Mouse (Mus musculus) heart, adult 18-20 months (tissue): ENCODE measurements around the gene 1810055G02Rik. TPM values are rescaled to one million over a fixed set of nuclear protein-coding genes. Genes with fewer than 3 reads are reported as not detected.

Source experiments
- DNase-seq, 2 experiments: peaks; one replicate each; pipeline ENCODE4 v3.0.0; 2021 to 2022; ENCODE audit warnings: mixed read lengths in 1 of 2
- long read RNA-seq, 2 experiments: library from polyadenylated mRNA; stranded (forward); transcript quantifications; one replicate each; pipeline ENCODE4 v2.0.0; 2021
- total RNA-seq, 2 experiments: library from RNA; stranded (reverse); gene quantifications; 2 replicates each; pipeline ENCODE4 v1.2.3; 2021

1810055G02Rik gene
- total RNA-seq, result 1 to 10 TPM; 5.5 to 8.3 TPM
- long read RNA-seq, experiment 1, partial matches to known transcripts, result 0 of 3 reads
- long read RNA-seq, experiment 1, other reads (novel, unspliced or antisense), result 0 of 3 reads
- long read RNA-seq, experiment 2, partial matches to known transcripts, result 0 of 1 reads
- long read RNA-seq, experiment 2, other reads (novel, unspliced or antisense), result 0 of 1 reads

DNA sequence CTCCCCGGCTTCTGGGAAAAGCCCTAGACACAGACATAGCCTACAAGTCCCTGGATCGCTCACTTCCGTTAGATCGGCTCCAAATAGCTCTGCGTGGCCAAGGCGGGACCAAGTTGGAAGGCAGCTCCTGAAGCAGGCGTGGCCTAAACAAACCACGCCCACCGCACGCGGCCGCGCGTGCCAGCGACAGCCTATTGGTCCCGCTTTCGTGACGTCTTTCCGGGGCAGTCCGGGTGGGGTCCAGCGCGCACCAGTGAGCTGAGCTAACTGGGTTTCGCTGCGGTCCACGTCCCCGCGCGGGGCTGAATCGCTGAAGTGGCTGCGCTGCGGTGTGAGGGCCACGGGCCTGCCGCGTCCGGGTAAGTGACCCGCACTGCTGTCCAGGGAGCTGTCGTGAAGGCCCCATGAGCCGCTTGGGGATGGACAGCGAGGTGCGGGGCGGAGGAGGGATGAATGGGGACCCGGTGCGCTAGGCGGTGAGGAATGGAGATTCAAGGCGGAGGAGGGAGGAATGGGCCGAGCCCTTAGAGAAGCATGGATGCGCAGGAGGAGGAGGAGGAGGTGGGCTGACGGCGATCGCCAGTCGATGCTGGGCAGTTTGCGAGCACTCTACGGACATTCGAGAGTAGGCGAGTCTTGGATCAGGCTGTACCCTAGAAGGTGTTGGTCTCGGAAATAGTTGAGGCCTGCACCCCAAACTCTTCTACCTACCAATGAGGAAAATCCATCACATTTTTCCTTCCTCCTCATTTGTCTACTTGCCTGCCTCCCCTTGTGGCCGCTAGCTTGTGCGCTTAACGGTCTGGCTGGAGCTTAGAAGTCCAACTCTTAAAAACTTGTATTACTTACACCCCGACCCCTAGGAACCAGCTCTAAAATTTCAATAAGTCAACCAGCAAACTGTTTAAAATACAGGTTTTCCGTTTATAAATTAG is at the start of gene 1810055G02Rik:
1810055G02Rik (plus strand) TSS at position 216 of the 935 bp plus-strand sequence.
- DNase-seq, result peak; percentile 98 to 99

DNA sequence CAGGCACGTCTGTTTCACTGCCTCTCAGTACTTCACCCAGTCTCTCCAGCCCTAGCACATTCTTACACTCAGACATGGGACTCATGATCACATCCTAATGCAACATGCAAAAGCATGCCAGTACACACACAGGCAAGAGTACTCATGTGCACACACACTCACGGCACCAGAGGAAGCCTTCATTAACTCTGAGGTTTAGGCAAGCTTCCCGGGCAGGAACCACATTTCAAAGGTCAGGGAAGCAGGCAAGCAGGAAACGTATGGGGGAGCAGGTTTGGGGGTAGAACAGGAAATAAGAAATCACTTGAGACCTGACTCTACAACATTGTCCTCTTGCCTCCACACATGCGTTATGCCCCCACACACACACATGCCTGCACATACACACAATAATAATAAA is 42.6 kb upstream of the 1810055G02Rik start:
- DNase-seq, result peak; percentile 49 to 60

DNA sequence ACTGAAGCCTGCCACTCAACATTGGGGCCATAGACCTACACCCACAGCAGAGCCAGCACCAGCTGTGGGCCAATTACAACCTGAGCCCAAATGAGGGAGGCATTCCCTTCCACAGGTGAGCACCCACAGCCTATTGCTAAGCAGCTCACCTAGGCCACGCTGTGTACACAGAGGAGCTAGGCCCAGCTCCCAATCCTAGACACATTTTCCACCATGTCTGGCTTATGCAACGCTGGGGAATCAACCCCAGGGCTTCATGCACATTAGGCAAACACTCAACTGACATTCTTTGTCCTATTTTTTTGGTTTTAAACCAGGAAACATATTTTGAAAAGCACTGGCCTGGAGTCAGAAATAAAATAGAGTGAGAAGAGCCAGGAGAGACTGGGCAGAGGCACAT is 41.5 kb upstream of the 1810055G02Rik start:
- DNase-seq, result peak in 1 of 2 experiments; percentile 31

DNA sequence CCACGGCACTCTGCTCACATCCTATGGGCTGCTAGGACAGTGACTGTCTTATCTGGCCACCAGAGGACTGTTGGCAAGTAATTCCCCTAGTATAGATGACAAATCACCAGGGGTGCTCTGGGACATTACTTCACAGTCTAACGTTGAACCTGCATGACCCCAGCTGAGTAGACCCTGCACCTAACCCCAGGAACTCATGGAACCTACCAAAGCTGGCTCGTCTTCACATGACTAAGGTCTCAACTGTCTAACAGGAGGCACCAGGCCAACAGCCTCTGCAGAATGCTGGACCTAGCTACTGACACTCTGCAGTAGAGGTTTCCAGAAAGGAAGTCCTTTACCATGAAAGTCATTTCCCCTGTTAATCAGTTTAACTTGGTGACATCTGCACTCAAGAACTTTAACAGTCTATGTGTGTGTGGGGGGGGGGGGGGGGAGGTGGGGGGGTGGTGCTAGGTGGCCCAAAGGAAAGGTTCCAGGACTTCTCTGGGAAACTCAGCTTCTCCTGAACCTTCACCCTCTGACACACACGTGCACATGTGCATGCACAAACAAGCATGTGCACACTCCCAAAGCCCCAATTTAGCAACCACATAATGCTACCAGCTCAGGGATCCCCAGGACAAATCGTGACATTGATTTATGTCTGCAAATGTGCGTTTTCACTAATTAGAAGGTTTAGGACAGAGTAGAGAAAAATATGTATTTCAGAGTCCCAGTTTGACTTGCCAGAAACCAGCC is 40.8 kb upstream of the 1810055G02Rik start:
- peak; percentile 63 to 70 for DNase-seq

DNA sequence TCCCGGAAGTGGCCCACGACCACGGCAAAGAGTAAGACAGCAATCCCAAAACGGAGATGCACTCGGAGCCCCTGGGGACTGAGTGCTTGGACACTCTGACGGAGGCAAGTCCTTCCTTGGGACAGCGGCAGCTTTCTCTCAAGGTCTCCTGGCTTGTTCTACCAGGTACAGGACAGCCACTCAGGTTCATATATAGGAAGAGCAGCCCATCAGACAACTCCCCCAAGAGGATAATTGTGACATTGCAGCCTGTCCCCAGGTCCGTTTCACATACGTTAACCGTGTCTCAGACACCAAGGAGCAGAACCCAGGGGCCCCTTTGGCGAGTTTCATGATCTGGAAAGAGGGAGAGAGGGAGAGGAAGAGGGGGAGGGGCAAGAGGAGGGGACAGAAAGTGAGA is 40.1 kb upstream of the 1810055G02Rik start:
- DNase-seq, result no peak

DNA sequence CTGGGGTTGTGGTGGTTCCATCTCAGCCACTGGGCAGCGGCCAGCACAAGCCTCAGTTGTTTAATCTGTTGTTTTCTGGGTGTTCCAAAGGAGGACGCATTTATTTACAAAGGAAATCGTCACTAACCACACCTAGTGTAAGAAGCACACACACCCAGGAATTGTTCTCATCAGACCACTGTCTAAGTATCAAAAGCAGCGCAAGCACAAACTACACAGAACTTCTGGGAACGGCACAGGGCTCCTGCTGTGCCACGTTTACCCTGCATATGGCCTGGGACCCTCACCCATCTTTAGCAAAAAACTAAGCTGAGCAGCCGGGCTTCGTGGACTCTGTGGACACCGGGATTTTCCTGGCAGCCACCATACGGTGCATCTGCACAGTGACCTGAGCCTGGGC is 39.5 kb upstream of the 1810055G02Rik start:
- peak in 1 of 2 experiments; percentile 47 for DNase-seq

DNA sequence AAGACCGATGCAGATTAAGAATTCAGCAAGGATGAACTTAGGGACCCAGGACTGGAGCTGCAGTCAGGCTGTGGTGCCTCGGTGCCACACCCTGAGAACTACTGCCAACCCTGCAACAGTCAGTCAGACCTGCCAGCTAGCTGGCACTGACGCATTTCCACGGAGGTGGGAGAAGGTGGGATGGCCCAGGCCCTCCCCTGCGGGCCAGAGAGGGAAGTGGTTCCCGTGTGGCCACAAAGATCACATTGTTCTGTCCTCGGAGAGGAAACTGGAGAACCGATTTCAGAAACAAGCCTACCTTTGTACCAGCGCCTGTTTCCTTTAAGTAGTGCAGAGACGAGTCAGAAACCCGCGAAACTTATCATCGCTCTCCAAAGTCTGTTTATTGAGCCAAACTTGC is 39.0 kb upstream of the 1810055G02Rik start:
- peak; percentile 71 to 85 for DNase-seq

DNA sequence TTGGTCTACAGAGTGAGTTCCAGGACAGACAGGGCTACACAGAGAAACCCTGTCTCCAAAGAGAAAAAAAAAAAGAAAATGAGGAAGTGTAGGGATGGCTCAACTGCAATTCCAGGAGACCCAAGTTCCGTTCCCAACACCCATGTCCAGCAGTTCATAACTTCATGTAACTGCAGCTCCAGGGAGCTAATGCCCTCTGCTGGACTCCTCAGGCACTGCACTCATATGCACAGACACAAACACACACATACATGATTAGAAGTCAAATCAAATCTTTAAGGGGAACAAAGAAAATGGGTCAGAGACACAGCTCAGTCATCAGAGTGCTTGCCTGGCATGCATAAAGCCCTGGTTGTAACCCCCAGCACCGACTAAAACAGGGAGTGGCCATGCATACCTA is 34.9 kb upstream of the 1810055G02Rik start:
- DNase-seq, result no peak

DNA sequence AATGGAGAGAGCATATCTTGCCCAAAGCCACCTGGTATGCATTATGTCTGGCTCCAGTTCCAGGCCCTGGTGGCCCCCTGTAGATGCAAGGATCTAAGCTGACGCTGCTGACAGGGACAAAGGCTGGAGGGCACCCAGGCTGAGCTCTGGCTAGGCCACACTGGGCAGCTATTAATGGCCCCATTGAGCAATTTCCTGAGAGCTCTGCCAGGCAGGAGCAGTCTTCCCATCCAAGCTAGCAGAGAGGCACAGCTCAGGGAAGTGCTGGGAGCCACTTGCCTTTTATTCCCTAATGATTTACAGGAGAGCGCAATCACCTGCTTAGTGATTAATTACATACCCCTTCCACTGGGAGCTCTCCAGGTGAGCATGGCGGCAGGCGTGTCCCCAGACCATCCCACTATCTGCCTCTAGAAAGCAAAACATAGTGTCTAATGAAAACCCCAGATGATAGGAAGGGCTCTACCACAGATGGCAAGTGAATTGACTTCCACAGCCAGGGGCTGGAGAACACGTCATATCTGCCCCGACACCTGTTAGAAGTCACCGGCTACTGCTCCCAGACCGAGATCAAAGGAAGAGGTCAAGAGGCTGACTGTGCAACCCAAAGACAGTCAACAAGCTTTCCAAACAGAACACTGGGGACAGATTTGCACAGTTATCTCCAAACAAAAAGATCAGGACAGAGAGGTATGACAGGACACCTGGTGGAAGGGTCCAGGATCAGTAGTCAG is 33.8 kb upstream of the 1810055G02Rik start:
- peak; percentile 77 to 85 for DNase-seq

DNA sequence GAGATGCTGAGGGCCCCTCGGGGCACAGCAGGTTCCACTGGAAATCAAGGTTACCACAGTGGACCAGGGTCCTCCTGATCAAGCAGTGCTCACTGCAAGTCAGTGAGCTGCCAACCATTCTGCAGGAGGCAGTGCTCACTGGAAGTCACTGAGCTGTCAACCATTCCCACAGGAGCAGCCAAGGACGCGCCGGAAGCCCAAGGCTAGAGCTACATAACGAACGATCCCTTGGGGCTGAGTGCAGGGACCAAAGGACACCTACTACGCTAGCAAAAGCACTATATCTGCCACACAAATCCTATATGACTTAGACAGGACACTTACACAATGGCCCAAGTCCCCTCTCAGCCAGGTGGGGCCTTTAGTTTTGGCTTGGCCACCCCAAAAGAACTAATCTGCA is 27.4 kb upstream of the 1810055G02Rik start:
- peak in 1 of 2 experiments; percentile 66 for DNase-seq

DNA sequence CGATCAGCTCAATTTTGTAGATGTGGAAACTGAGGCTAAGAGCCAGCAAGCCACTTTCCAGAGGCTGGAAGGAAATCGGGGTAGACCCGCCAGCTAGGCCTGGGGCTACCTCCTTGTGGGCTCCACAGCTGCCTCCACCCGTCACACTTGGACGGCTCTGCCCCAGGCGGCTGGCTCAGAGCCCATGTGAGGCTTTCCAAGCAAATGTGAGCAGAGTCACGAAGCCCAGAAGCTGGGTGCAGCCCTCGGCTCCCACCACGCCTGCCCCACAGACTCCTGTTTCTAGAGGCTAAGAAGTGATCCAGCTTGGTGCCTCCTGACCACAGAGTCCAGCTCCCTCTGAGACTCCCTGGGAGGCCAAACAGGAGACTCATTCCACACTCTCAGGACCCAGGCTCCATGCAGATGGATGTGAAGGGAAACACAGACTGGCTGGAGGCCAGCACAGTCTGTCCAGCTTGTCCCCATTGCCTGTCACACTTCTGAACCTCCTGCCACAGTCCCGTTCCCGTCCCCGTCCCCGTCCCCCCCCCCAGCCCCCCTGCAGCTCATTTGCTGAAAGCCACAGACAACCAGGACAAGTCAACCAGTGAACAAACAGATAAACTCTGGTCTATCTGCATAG is 26.7 kb upstream of the 1810055G02Rik start:
- peak; percentile 95 for DNase-seq

DNA sequence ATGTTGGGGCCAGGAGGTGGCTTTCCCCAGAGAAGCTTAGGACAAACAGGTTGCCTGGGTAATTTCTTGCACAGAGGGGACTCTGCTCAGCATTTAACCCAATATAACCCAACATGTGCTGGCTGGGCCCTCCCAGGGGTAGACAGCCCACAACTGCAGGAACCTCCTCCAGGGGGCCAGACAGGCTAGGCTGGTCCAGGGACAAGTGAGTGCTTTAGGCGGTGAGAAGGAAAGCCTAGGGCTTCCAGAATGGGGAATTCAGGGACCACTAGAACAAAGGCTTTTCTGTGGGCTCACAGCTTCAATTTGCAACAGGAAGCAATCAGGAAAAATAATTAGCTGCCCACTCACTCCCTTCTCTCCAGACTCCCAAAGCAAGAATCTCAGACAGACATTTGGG is 23.7 kb upstream of the 1810055G02Rik start:
- DNase-seq, result no peak

DNA sequence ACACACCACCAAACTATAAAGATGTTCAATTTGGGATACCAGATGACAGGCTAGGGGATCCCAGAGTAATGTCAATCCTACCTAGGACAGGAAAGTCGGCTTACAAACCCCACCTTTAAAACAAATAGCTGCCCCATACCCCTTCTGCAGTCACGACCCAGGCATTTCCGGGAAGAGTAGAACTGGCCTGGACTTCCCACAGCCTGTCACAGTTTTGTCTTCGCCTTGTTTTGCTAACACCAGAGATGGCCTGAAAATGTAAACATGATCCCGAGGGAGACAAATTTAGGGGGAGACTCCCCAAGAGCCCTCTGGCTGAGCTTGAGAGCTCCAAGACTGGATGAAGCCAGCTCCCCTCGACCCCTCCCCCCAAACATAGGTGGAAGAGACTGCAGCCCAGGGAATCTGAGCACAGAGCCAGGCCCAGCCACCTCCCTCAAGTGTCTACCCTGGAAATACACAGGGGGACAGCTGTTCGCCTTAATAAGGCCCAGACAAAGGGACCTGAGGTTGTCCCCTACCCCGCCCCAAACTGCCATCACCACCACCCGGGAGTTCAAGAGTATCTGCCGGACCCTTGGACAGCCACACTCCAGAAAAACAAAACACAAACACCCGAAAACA is 23.0 kb upstream of the 1810055G02Rik start:
- peak in 1 of 2 experiments; percentile 55 for DNase-seq

DNA sequence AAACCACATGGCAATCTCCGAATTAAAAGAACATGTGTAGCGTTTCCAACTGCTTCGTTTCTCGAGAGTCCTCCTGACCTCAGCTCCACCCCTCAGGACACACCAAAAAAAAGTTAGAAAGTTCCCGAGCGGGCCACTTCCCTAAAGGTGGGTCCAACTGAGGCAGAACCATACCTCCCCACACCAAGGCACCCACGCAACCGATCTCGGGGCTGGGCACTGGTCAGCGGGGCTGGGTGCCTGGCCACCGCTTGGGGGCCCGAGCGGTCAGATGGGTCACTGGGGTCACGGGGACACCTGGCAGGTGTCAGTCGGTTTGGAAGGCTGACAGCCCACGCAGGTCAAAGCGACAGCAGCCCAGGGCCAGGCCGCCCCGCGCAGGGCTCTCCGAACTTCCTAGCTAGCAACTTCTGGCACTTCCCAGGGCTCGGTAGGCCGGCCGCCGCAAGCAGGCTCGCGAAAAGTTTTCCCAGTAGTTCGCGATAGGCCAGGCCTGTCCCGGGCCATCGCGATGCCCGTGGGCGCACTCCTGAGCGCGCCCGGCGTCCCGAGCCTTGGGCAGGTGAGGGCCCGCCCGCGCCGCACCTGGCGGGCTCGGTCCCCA is 22.4 kb upstream of the 1810055G02Rik start:
- DNase-seq, result peak; percentile 41 to 58

DNA sequence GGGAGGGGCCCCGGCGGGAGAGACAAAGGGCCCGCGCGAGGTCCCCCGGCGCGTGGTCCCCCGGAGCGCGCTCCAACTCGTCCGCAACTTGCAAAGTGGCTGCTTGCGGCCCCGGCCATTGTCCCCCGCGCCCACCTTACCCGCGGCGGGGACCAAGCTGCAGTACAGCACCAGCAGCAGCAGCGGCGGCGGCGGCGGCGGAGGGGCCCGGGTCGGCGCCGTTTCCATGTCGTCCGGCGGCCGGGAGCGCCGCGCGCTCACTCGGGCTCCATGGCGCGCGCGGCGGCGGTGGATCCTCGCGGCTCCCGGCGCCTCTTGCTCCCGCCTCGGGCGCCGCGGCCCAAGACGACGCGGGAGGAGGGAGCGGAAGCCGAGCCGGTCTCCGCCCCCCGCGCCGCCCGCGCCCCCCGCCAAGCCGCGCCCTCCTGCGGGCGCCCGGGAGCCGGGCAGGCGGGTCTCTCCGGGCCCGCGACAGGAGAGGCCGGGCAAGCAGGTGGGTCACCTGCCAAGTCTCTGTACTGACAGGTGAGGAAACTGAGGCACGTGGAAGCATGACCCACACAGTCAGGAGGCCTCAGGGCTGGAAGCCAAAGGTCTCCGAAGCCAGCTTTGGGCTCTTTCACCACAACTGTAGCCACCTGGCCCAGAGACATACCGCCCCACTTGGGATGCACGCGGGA is 21.7 kb upstream of the 1810055G02Rik start, which contains the start of gene Lrp5:
Lrp5 (minus strand) TSS at position 350 of the 680 bp plus-strand sequence.
- peak; percentile 78 to 83 for DNase-seq

DNA sequence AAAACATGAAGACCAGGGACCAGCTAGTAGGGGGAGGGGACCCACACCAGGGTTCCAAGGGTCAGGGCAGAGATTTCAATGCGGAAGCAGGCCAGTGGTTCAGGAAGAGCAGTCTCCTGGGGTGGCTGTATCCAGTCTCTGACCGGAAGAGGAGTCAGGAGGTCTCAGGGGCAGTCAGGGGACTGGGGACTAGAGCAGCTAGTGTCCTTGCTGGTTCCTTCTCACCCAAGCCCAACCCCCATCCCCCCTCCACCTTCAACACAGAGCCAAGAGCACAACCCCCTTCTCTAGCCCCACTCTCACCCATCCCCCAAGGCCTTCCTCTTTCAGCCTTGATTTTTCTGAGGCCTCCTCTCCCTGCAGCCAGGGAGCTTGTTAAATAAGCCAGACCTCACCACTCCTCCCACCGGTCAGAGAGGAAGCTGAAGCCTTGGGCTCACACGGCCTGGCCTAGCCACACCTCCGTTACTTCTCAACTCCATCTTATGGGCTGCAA is 20.4 kb upstream of the 1810055G02Rik start:
- DNase-seq, result peak in 1 of 2 experiments; percentile 65

DNA sequence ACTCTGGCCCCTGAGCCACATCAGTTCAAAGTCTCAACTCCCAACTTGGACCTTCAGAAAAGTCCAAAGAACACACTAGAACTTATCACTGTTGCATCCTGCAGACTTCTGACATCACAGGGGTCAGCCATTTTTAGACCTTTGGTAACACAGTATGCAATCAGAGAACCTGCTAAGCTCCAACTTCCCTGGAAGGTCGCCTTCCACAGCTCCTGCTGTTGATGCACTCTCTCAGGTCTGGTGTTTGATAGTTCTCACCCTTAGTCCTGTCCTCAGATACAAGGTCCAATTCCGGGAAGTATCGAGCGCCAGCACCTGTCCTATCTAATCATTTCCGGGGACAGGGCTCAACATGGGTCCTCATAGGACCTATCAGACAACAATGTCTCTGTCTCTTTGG is 16.8 kb upstream of the 1810055G02Rik start:
- no peak for DNase-seq

DNA sequence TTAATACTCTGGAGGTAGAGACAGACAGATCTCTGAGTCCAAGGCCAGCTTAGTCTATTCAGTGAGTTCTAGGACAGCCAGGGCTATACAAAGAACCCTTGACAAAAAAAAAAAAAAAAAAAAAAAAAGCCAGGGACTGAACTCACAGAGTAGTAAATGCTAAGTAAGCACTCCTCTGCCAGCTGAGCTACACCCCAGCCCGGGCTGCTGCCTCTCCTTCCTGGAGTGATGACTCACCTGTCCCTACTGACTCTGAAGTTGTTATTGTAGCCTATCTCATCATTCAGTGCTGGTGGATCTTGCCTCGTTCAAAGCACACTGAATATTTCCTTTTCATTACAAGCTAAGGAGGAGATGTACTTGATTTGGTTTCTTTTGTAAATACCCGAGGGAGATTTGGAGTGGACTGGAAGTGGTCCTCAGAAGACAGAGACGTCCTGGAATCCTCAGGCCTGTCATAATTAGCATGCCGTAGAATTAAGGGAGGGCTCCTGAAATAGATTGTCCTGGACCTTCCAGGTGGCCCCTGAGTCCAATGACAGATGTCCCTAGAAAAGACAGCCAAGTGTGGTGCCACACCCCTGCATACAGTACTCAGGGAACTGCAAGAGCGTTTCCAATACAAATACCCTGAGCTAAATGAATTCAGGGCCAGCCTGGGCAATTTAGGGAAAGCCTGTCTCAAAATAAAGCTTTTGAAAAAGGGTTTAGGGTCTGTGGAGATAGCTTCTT is 15.5 kb upstream of the 1810055G02Rik start:
- no peak for DNase-seq

DNA sequence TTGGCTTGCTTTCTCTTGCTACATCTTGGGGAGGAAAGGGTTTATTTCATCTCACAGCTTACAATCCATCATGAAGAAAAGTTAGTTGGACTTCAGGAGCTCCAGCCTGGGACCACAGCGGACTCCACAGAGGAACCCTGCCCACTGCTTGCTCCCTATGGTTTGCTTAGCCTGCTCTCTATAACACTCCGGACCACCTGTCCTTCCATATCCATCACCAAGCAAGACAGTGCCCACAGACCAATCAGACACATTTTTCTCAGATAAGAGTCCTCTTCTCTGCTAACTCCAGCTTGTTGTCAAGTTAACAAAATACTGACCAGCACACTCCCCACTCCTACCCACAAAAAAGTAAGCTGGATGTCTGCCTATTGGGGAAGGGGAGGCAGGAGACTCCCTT is 13.6 kb upstream of the 1810055G02Rik start:
- no peak for DNase-seq
